Mouse (Mus musculus): ENCODE results near the gene Cadm1.

- TF ChIP-seq POLR2A (IDR thresholded peaks at IDR 0.05; ENCODE audit: low read depth, low read length) (no peak), CTCF (conservative IDR thresholded peaks at IDR 0.05; ENCODE audit: insufficient read depth, insufficient read length, low read depth, low read length) (no peak)
These were observed 181.0 kb downstream of the Cadm1 start for GRCm38 (mm10) chr9:47710946-47711345.

Measured in kidney, adult 2 months (tissue).